Mouse (Mus musculus): Measurements from ENCODE around the gene Stfa3.
"Not testable (repeated sequence)": the region's sequence is repeated elsewhere in the genome, so short reads cannot be mapped to it uniquely, and the experiment has no call there.

Stfa3 gene

GRCm38 (mm10) chr16:36455342-36455802 lies at the start of gene Stfa3:
Gene Stfa3 (minus strand): TSS chr16:36455392.
- DNase-seq: no peak

GRCm38 (mm10) chr16:36502286-36502685 lies 47.1 kb upstream of the Stfa3 start:
- no peak for DNase-seq

GRCm38 (mm10) chr16:36492420-36492819 lies 37.2 kb upstream of the Stfa3 start:
- DNase-seq: peak; percentile 16

- peak; percentile 8 for DNase-seq
These were observed 21.7 kb upstream of the Stfa3 start for GRCm38 (mm10) chr16:36476866-36477265.

- DNase-seq: no peak
These were observed 20.3 kb upstream of the Stfa3 start for GRCm38 (mm10) chr16:36475530-36475929.

- no peak for DNase-seq
These were observed 19.7 kb upstream of the Stfa3 start for GRCm38 (mm10) chr16:36474849-36475248.

GRCm38 (mm10) chr16:36473217-36474216 lies 18.3 kb upstream of the Stfa3 start:
- peak; percentile 50 for DNase-seq

GRCm38 (mm10) chr16:36471066-36471633 lies 16.0 kb upstream of the Stfa3 start:
- DNase-seq: no peak

GRCm38 (mm10) chr16:36469955-36470478 lies 14.8 kb upstream of the Stfa3 start:
- peak; percentile 23 for DNase-seq

GRCm38 (mm10) chr16:36469367-36469766 lies 14.2 kb upstream of the Stfa3 start:
- DNase-seq: no peak

- no peak for DNase-seq
These were observed 13.7 kb upstream of the Stfa3 start for GRCm38 (mm10) chr16:36468862-36469261.

GRCm38 (mm10) chr16:36467936-36468335 lies 12.7 kb upstream of the Stfa3 start:
- no peak for DNase-seq

GRCm38 (mm10) chr16:36465436-36465835 lies 10.2 kb upstream of the Stfa3 start:
- no peak for DNase-seq

- no peak for DNase-seq
These were observed 8.9 kb upstream of the Stfa3 start for GRCm38 (mm10) chr16:36464076-36464475.

- DNase-seq: no peak
These were observed 5.2 kb upstream of the Stfa3 start for GRCm38 (mm10) chr16:36460426-36460825.

GRCm38 (mm10) chr16:36420979-36421378 lies 34.2 kb downstream of the Stfa3 start:
- DNase-seq: not testable (repeated sequence)

GRCm38 (mm10) chr16:36408357-36408756 lies 46.8 kb downstream of the Stfa3 start, which contains the start of gene Stfa2:
Gene Stfa2 (minus strand): TSS chr16:36408457.
- no peak for DNase-seq
